Mouse (Mus musculus) forebrain, embryonic 13.5 days (tissue): ENCODE measurements at regions not wholly inside any gene's neighbourhood (a gene's known extent, or its start where the extent isn't known, plus 50 kb on each side); places are given as distances from the start of the nearest gene placed in this dataset.

Experiments used
- ATAC-seq: fragments of 200-750 bp; cut with Nextera tagmentation; 2 replicates; pipeline ENCODE4 v1.8.0; 2017
- H3K27ac ChIP-seq: fragments of 300-500 bp; sonication (generic); 2 replicates; pipeline ENCODE4 v1.5.1; 2015; ENCODE audit warnings: inconsistent platforms, mild to moderate bottlenecking, moderate library complexity
- H3K27me3 ChIP-seq: fragments of 300-500 bp; sonication (generic); 2 replicates; pipeline ENCODE4 v1.6.1; 2015; ENCODE audit warnings: mild to moderate bottlenecking, inconsistent platforms
- H3K36me3 ChIP-seq: fragments of 300-500 bp; sonication (generic); 2 replicates; pipeline ENCODE4 v1.6.1; 2015; ENCODE audit warnings: mild to moderate bottlenecking, inconsistent platforms; ENCODE audit not compliant: poor library complexity, severe bottlenecking
- H3K4me1 ChIP-seq: fragments of 300-500 bp; sonication (generic); 2 replicates; pipeline ENCODE4 v1.6.1; 2015; ENCODE audit warnings: inconsistent platforms
- H3K4me2 ChIP-seq: fragments of 300-500 bp; sonication (generic); 2 replicates; pipeline ENCODE4 v1.6.1; 2015; ENCODE audit warnings: inconsistent platforms, mild to moderate bottlenecking, moderate library complexity
- H3K4me3 ChIP-seq: fragments of 300-500 bp; sonication (generic); 2 replicates; pipeline ENCODE4 v1.5.1; 2015; ENCODE audit warnings: mild to moderate bottlenecking, inconsistent platforms
- H3K9ac ChIP-seq: fragments of 300-500 bp; sonication (generic); 2 replicates; pipeline ENCODE4 v1.6.1; 2015; ENCODE audit warnings: mild to moderate bottlenecking, inconsistent platforms
- H3K9me3 ChIP-seq: fragments of 300-500 bp; sonication (generic); replicated peaks from 2 replicates; pipeline ENCODE4 v1.6.1; 2016; ENCODE audit warnings: inconsistent platforms
- whole genome bisulfite sequencing: fragments of 180-500 bp; shearing (Covaris S2); methylation state at CpG from one replicate; pipeline ENCODE4 v1.1.7; 2015; 5-methylcytosine and 5-hydroxymethylcytosine counted together

DNA sequence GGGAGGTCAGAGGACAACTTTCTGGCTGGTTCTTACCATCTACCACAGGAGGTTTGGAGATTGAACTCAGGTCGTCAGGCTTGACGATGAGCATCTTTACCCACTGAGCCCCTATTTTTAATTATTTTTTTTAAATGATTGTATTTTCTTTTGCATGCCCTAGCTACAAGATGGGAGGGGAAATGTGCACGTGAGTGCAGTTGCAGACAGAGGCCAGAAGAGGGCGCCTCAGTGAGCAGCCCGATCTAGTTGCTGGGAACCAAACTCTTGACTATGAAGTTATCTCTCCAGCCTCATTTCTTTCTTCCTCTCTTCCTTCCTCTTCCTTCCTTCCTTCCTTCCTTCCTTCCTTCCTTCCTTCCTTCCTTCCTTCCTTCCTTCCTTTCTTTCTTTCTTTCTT lies 537.3 kb upstream of the Adam5 start:
- 90% methylated on average over 5 of the region's 5 CpGs for WGBS
- Histone ChIP-seq H3K36me3 (no peaks in the 10 kb centered on the region), H3K4me3 (no peak overlapping the region), H3K4me1 (no peaks in the 10 kb centered on the region), H3K27me3 (no peaks in the 10 kb centered on the region), H3K9me3 (no peaks in the 10 kb centered on the region; the same call in 1 of the 2 replicates), H3K27ac (no peak overlapping the region), H3K4me2 (no peak overlapping the region), H3K9ac (no peak overlapping the region)
- ATAC-seq: no peak

DNA sequence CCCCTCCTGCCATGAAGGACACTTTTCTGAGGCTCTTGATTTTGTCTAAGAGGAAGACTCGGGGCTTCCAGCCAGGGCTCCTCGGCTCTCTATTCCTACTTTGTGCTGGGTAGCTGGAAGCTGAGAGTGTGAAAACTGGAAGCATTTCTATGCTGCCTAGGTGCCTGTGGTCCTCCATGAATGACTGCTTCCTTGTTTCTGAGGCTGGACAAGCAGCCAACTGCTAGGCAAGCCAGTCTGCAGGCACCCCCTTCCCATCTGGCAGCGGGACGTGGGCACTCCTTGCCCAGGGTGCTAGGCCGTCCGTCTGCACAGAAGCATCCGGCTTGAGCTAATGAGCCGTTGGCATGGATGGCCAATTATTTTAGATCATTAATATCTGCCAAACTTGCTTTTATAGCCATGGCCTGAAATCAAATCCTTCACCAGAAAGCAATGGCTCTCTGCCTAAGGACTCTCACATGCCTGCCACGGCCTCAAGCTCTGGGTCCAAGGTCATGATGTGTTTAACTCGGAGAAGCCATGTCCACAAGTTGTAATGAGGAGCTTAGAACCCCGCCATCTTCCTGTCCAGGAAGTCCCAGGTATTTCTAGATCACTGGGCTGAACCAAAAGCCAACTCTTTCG lies 534.5 kb upstream of the Adam5 start:
- Histone ChIP-seq H3K4me2 (no peak overlapping the region), H3K4me3 (no peak overlapping the region), H3K9ac (no peak overlapping the region), H3K9me3 (no peaks in the 10 kb centered on the region; the same call in 1 of the 2 replicates), H3K27ac (no peak overlapping the region), H3K4me1 (peaks cover 7% of the 10 kb centered on the region; the same call in 1 of the 2 replicates), H3K27me3 (peaks cover 21% of the 10 kb centered on the region), H3K36me3 (no peaks in the 10 kb centered on the region)
- no peak for ATAC-seq
- WGBS: 83% methylated on average over 12 of the region's 12 CpGs

DNA sequence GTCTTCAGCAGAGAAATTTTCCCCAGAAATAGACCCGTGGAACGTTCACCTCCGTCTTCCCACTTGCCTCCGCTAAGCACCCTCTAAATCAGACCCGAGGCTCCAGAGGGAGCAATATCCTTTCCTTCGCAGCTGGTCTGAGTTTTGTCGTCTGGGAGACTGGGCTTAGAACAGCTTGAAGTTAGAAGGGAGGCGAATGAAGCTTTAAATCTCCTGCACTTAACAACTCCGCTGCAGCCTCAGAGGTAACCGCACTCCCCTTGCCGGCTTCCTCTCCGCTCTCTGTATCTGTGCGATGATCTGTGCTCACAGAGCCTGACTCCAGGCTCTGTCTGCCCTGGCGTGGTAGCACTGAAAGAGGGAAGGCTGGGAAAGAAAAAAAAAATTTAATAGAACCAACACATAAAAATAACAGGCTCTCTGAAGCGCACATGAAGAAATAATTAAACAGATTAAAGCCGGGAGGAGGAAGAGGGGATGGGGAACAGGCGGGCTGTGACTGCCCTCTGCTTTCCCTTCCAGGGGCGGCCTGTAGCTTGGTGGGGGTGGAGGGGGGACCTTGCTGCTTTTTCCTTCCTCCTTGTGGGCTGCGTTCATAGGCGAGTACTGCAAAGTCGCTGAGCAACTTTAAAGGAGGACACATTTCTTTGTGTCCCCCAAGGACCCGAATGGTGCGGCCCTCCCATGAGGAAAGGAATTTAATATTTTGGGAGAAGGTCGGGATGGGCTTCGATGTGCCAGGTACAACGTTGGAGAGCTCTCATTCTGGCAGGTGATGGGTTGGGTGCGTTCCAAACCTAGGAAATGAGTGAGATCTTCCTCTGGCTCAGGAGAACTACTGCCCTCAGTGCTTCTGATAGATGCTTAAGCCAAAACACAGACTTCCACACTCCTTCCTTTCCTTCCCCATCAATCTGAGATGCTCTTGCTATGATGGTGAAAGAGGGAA lies 529.9 kb upstream of the Adam5 start:
- no peak overlapping the region for H3K27ac ChIP-seq
- no peaks in the 10 kb centered on the region; the same call in 1 of the 2 replicates for H3K9me3 ChIP-seq
- H3K9ac ChIP-seq: no peak overlapping the region
- ATAC-seq: no peak
- no peak overlapping the region for H3K4me3 ChIP-seq
- peaks cover 34% of the 10 kb centered on the region for H3K27me3 ChIP-seq
- H3K36me3 ChIP-seq: no peaks in the 10 kb centered on the region
- 11% methylated on average over 27 of the region's 27 CpGs for WGBS
- peak overlapping the region; percentile 41 for H3K4me2 ChIP-seq
- peaks cover 11% of the 10 kb centered on the region; the same call in 1 of the 2 replicates for H3K4me1 ChIP-seq

DNA sequence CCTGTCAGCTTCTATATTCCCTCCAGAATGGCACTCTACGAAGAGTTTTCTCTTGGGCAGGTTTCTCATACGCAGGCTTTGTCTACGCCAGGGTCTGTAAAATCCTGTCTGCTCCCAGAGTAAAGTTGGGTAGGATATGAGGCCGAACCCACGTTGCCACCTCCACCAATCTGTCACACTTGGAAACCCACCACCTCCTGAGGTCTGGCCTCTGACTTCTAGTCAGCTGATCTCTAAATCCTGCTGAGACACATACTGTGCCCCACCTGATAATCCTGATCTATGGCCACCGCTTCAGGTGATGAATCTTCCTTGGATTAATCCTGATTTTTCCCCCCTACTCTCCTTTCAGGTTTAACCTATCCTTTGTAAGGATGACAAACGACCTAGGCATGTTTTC lies 529.2 kb upstream of the Adam5 start:
- H3K4me3 ChIP-seq: no peak overlapping the region
- 44% methylated on average over 7 of the region's 7 CpGs for WGBS
- peaks cover 34% of the 10 kb centered on the region for H3K27me3 ChIP-seq
- H3K36me3 ChIP-seq: no peaks in the 10 kb centered on the region
- peak overlapping the region; percentile 41 for H3K4me2 ChIP-seq
- ATAC-seq: no peak
- no peaks in the 10 kb centered on the region; the same call in 1 of the 2 replicates for H3K9me3 ChIP-seq
- peaks cover 11% of the 10 kb centered on the region; the same call in 1 of the 2 replicates for H3K4me1 ChIP-seq
- no peak overlapping the region for H3K27ac ChIP-seq
- no peak overlapping the region for H3K9ac ChIP-seq

DNA sequence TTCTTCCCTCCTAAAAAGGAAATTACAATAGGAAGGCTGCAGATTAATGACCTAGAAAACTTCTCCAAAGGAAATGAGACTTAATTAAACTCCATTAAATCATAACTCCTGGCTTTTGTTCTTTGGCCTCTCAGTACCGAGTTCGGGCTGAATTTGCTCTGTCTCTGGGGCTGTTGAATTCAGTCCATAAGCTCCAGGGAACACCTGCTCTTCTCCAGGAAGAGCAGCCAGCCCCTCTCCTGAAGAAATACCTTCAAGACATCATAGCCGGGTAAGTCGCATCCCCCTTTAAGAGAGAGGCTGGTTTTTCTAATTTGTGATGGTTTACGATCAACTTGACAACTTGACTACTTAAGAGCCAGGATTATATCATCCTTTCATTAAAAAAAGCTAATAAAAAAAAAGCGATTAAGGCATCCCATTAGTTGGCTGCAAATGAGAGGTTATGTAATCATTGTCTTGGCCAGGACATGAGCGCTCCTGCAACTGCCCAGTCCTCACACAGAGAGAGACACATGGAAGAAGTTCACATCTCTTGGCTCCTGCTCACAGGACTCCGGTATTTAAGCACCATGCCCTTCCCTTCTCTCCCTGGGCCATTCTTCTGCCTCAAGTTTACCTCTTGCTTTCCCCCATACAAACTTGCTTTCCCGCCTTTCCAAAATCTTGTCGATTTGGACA lies 524.0 kb upstream of the Adam5 start:
- WGBS: 88% methylated on average over 10 of the region's 10 CpGs
- no peak for ATAC-seq
- Histone ChIP-seq H3K36me3 (no peaks in the 10 kb centered on the region), H3K9ac (no peak overlapping the region), H3K9me3 (peaks cover 6% of the 10 kb centered on the region; the same call in 1 of the 2 replicates), H3K4me3 (no peak overlapping the region), H3K4me1 (0 out of 2 replicates have a peak, but pooled peaks cover 4% of the 10 kb centered on the region), H3K27me3 (peaks cover 8% of the 10 kb centered on the region), H3K4me2 (no peak overlapping the region), H3K27ac (no peak overlapping the region)

DNA sequence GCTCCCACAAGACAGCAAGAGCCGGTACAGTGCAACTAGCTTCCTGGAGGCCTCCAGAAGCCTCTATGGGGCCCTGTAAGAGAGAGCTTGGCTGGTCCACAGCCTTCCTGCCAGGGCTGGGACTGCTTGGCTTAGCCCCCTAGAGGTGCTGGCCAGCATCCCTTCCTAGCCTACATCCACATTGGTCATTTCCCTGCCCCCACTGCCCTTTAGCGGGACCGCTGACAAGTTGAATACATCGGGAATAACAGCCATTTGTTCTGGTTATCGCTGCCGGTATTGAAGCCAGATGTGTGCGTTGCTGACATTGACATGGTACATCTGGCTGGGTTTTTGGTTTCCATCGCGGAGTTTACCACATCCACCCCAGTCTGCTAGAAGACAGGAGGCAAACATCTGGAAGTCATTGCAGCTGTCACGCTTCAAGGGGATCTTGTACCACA lies 519.0 kb upstream of the Adam5 start:
- H3K4me3 ChIP-seq: no peak overlapping the region
- no peak overlapping the region for H3K27ac ChIP-seq
- H3K27me3 ChIP-seq: no peaks in the 10 kb centered on the region
- ATAC-seq: no peak
- 90% methylated on average over 10 of the region's 10 CpGs for WGBS
- peaks cover 6% of the 10 kb centered on the region; the same call in 1 of the 2 replicates for H3K9me3 ChIP-seq
- H3K9ac ChIP-seq: no peak overlapping the region
- no peaks in the 10 kb centered on the region for H3K36me3 ChIP-seq
- H3K4me2 ChIP-seq: no peak overlapping the region
- no peaks in the 10 kb centered on the region for H3K4me1 ChIP-seq

DNA sequence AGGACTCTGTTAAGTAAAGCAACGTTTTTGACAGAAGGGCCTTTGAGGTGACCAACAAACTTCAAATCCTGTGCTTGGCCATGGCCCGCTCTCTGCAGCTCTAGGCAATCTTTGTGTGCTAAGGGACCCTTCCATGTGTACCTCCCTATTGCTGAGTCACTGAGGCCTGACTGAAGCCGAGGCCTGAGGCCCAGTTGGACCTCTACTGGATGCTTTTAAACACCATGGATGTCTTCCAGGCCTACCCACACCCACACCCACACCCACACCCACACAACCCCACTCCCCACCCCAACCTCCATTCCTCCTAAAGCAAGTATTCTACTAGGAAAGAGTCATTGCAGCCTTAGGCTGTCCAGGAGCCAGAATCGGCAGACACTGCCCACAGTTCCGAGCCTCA lies 518.3 kb upstream of the Adam5 start:
- H3K9ac ChIP-seq: no peak overlapping the region
- no peak overlapping the region for H3K4me3 ChIP-seq
- no peak for ATAC-seq
- peaks cover 6% of the 10 kb centered on the region; the same call in 1 of the 2 replicates for H3K9me3 ChIP-seq
- 93% methylated on average over 5 of the region's 5 CpGs for WGBS
- H3K27me3 ChIP-seq: no peaks in the 10 kb centered on the region
- no peak overlapping the region for H3K27ac ChIP-seq
- no peaks in the 10 kb centered on the region for H3K36me3 ChIP-seq
- no peak overlapping the region for H3K4me2 ChIP-seq
- no peaks in the 10 kb centered on the region for H3K4me1 ChIP-seq

DNA sequence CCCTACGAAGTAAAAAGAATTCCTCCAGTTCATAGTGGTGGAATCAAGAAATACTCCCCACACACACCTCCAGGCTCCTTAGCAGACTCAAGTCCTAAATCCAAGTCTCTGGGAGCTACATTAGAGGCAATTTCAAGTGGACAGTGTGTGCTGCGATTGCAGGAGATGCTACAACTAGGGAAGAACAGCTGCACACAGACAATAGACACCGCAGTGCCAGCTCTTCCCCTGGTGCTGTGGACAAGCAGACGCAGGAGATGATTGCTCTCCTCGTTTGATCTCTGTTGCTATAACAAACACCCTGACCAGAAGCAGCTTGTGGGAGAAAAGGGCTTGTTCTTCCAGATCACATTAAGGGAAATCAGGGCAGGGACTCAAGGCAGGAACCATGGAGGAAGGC lies 517.1 kb upstream of the Adam5 start:
- Histone ChIP-seq H3K27ac (no peak overlapping the region), H3K4me2 (no peak overlapping the region), H3K4me1 (no peaks in the 10 kb centered on the region), H3K27me3 (no peaks in the 10 kb centered on the region), H3K4me3 (no peak overlapping the region), H3K9ac (no peak overlapping the region), H3K36me3 (no peaks in the 10 kb centered on the region), H3K9me3 (peaks cover 6% of the 10 kb centered on the region)
- 78% methylated on average over 5 of the region's 5 CpGs for WGBS
- ATAC-seq: no peak

DNA sequence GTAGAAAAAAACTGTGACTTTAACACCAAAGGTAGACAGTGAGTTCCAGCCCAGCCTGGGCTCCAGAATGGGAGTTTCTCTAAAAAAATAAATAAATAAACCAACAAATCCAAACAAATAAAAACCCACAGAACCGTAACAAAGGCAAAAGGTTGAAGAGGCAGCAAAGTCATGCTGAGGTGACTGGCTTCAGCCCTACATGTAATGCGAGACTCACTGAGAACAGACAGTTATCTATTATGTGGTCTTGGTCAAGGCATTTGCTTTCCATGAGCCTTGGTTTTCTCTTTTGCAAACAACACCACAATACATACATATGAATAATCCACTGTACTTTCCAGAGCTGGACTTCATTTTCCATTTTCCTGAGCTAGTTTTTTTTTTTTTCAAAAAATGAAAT lies 516.6 kb upstream of the Adam5 start:
- Histone ChIP-seq H3K4me2 (no peak overlapping the region), H3K9me3 (peaks cover 5% of the 10 kb centered on the region), H3K36me3 (no peaks in the 10 kb centered on the region), H3K4me3 (no peak overlapping the region), H3K27me3 (no peaks in the 10 kb centered on the region), H3K4me1 (no peaks in the 10 kb centered on the region), H3K27ac (no peak overlapping the region), H3K9ac (no peak overlapping the region)
- no peak for ATAC-seq
- WGBS: 86% methylated on average over 2 of the region's 2 CpGs

DNA sequence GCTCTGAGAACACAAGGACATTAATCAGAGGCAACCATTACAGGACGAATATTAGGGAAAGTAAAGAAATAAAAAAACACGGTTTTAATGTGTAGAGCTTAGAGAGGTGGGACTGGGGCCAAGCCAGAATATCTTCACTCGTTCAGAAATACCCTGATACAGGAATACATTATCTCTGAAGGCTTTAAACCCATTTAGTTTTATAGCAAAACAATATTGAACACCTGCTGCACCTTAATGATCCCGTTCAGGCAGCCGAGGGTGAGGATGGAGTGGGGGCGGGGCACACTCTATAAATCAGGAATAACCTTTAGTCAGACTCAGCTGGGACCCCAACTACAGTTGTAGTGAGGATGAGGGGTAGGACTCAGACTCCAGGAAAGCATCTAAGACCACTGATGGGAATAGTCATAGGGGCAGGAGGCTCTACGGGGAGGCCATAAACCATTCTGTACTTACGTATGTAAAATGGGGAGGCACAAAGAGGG lies 508.0 kb upstream of the Adam5 start:
- Histone ChIP-seq H3K9ac (no peak overlapping the region), H3K4me3 (no peak overlapping the region), H3K27ac (no peak overlapping the region), H3K27me3 (no peaks in the 10 kb centered on the region), H3K4me2 (no peak overlapping the region), H3K36me3 (no peaks in the 10 kb centered on the region), H3K4me1 (no peaks in the 10 kb centered on the region), H3K9me3 (no peaks in the 10 kb centered on the region; the same call in 1 of the 2 replicates)
- ATAC-seq: no peak
- 70% methylated on average over 8 of the region's 8 CpGs for WGBS

DNA sequence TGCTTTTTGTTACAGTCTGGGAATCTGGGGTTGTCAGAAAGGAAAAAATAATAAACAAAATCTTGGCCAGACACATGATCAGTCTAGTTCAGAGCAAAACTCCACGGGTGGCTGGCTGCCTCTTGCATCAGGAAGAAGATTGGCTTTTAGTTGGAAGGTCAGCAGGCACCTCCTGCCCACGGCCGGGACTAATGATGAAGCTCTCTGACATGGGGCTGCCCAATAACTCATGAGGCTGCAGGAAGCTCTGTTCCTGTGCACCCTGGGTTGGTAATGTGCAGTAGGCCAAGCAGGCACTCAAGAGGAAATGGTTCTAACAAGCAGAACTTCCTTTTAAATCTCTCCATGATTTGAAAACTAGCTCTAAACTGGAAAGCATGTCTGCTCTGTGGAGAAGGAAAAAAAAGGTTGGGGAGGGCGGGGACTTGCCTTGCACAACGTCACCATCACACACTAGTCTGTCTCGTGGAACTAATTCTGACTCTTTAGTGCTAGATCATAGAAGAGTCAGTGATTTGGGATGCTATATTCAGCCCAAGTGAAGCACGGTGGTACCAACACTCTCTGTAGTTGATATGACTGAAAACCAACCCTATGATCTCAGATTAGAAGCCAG lies 507.1 kb upstream of the Adam5 start:
- WGBS: 78% methylated on average over 7 of the region's 7 CpGs
- Histone ChIP-seq H3K36me3 (no peaks in the 10 kb centered on the region), H3K4me1 (no peaks in the 10 kb centered on the region), H3K4me3 (no peak overlapping the region), H3K9me3 (no peaks in the 10 kb centered on the region; the same call in 1 of the 2 replicates), H3K4me2 (no peak overlapping the region), H3K27me3 (no peaks in the 10 kb centered on the region), H3K27ac (no peak overlapping the region), H3K9ac (no peak overlapping the region)
- no peak for ATAC-seq
